Mouse (Mus musculus): ENCODE data around the gene Ddost. TPM values are rescaled to one million over a fixed set of nuclear protein-coding genes. Genes with fewer than 3 reads are reported as not detected.
"Not testable (repeated sequence)": the region's sequence is repeated elsewhere in the genome, so short reads cannot be mapped to it uniquely, and the experiment has no call there.

The Ddost gene
- total RNA-seq, 2 experiments from 2014 or later = 94.8 to 96.3 TPM

DNA sequence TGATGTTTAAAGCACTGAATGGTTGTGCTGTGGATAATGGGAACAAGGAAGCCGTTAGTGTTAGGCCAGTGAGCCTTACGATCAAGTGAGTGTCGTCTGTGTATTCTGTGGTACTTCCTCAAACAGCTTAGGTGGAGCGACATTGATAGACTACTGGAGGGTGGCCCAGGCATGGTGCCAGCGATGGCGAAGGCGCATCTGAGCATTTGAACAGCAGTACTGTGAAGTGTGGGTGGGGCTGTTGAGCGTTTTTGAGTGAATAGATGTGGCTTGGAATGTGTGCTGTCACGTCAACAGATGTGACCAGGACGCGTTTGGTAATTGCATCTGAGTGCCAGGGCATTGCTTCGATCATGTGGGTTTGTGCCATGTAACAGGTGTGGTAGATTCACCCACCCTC lies 3.2 kb downstream of the Ddost start:
- DNase-seq (ENCODE audit: low spot score in 2 of 2) = peak in 1 of 2 experiments; percentile 44
- intact Hi-C loops (cut with DNase I) = no loop called here

- intact Hi-C loops (cut with DNase I) = loop anchor here (10.0 kb wide), 1 partner anchor 346 kb away; no protein-coding TSS in a partner anchor
- DNase-seq (ENCODE audit: low spot score in 2 of 2) = no peak
Observed at GRCm38 (mm10) chr4:138310311-138310910, 5.9 kb downstream of the Ddost start.

DNA sequence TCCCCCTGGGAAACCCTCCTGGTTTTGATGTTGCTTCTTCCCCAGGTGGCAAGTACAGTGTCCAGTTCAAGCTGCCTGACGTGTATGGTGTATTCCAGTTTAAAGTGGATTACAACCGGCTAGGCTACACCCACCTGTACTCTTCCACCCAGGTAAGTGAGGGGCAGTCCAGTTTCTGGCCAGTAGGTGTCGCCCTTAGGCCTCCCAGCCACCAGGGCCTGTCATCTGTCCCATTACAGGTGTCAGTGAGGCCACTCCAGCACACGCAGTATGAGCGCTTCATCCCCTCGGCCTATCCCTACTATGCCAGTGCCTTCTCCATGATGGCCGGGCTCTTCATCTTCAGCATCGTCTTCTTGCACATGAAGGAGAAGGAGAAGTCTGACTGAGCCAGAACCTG lies 7.1 kb downstream of the Ddost start:
- intact Hi-C loops (cut with DNase I) = loop anchor here (10.0 kb wide), 1 partner anchor 347 kb away; no protein-coding TSS in a partner anchor

DNA sequence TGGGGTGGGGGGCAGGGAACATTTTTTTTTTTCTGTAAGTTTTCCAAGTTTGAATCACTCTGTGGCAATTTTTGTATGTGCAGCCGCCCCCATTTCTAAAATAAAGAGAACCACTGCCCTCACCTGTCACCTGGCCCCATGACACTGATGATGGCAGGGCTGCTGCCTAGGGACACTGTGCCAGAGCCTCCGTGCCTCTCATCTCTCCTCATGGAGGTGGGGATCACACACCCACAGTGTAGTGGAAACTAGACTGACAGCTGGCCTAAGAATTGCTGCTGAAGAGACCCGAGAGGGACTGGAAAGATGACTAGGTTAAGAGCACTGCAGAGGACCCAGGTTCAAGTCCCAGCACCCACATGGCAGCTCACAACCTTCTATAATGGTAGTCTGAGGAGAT lies 7.6 kb downstream of the Ddost start:
- no peak for DNase-seq (ENCODE audit: low spot score in 2 of 2)
- intact Hi-C loops (cut with DNase I) = loop anchor here (10.0 kb wide), 1 partner anchor 347 kb away; no protein-coding TSS in a partner anchor

More for the DNA sequence above, 7.1 kb downstream of the Ddost start:
- peak; percentile 47 to 51 for DNase-seq (ENCODE audit: low spot score in 2 of 2)

GRCm38 (mm10) chr4:138313021-138313420 lies 8.5 kb downstream of the Ddost start:
- DNase-seq (ENCODE audit: low spot score in 2 of 2) = no peak
- intact Hi-C loops (cut with DNase I) = loop anchor here (10.0 kb wide), 1 partner anchor 348 kb away; no protein-coding TSS in a partner anchor

DNA sequence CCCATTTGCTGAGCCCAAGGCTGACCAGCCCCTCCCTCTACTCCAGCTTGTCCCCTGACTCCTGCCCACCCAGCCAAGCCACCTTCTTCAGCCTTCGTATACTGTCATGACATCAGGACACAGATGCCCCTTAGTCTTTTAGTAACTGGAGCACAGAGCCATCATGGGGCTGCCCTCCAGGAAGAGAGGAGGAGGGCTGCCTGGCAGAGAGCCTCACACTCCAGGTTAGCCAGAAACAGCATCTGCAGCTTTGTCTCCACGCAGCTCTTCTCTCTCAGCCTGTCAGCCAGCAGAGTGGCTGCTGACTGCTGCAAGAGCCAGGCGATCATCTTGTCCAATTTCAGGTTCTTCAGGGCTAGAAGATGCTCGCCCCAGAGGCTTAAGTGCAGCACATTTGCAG lies 9.3 kb downstream of the Ddost start:
- intact Hi-C loops (cut with DNase I) = loop anchor here (10.0 kb wide), 1 partner anchor 349 kb away; no protein-coding TSS in a partner anchor
- DNase-seq (ENCODE audit: low spot score in 2 of 2) = no peak

DNA sequence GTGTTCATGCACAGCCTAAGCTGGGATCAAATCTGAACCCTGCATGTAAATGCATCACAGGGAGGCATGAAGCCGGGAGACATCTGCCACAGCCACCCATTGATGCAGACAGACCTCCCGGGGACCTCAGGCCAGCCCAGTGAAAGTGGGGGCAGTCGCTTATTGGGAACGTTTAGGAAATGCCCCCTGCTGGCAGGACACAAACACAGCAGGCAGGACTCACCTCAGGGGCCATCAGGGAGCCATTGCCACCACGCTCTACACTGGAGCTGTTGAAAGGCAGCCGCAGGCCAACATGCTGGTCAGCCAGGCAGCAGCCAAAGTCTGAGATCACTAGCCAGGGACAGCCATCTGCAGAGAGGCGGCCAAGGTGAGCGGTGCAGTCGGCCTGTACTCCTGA lies 11.3 kb downstream of the Ddost start:
- intact Hi-C loops (cut with DNase I) = loop anchor here (10.0 kb wide), 1 partner anchor 351 kb away; no protein-coding TSS in a partner anchor
- DNase-seq (ENCODE audit: low spot score in 2 of 2) = no peak

DNA sequence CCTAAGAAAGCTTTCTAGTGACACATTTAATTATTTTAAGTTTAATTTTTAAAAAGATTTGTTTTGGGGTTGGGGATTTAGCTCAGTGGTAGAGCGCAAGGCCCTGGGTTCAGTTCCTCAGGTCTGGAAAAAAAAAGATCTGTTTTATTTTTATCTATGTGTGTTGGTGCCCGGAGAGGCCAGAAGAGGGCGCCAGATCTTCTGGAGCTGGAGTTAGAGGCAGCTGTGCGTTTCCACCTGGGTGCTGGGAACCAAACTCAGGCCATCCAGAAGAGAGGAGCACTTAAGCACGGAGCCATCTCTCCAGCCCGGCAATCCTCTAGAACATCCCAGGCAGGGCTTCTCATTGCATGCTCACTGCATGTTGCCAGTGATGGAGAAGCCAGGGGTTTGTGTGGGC lies 11.8 kb downstream of the Ddost start:
- DNase-seq (ENCODE audit: low spot score in 2 of 2) = no peak
- intact Hi-C loops (cut with DNase I) = loop anchor here (10.0 kb wide), 1 partner anchor 352 kb away; no protein-coding TSS in a partner anchor

DNA sequence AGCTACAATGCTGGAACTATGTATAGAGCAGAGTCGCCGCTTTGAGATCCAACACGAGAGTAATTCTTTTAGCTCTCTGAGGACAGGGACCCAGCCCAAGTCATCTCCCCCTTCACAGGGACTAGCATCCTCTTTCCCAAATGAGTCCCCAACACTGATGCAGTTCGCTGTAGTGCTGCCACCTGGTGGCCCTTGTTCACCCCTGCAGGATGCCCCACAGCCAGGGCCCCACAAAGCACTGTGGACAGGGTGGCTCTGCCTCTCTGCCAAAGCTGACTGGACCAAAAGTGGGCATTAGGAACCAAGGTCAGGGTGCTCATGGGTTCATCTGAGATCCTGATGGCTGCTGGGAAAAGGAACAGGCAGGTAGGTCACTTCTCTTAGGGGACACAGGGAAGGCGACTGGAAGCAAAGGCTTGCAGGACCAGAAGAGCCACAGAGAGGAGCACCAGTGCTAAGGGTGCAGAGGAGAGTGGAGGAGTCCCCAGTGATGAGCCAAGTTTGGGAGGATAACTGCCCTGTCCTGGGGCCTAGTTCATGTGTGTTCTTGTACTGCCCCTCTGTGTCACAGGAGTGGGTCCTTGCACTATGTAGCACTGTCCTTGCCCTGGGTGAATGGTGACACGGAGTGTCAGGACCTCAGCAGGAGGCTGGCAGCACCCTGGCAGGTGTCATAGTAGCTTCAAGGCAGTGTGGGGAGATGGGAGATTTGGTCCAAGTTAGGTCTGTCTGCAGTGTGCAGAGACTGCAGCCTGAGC lies 14.2 kb downstream of the Ddost start:
- peak; percentile 47 to 55 for DNase-seq (ENCODE audit: low spot score in 2 of 2)

DNA sequence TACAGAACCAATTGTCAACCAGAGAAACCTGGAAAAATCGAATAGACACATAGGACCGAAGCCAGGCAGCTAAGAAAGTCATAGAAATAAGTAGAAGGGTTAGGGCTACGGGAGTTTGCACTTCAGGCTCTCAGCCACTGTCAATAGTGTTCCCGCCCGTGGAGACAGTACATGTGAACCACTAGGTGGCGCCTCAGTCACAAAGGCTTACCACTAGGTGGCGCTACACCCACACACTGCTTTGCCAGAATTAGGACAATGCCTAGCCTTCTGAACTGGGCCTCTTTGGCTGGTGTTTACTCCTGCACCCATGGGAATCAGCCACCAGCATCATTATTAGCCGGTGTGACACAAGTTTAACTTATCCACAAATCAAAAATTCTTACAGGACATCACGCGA lies 15.0 kb downstream of the Ddost start:
- DNase-seq (ENCODE audit: low spot score in 2 of 2) = peak; percentile 87 to 92
- intact Hi-C loops (cut with DNase I) = loop anchor here (1.0 to 10.0 kb wide), 3 partner anchors 59 to 355 kb away; no protein-coding TSS in a partner anchor

More for the DNA sequence above, 14.2 kb downstream of the Ddost start:
- intact Hi-C loops (cut with DNase I) = loop anchor here (1.0 to 10.0 kb wide), 3 partner anchors 60 to 354 kb away; no protein-coding TSS in a partner anchor

DNA sequence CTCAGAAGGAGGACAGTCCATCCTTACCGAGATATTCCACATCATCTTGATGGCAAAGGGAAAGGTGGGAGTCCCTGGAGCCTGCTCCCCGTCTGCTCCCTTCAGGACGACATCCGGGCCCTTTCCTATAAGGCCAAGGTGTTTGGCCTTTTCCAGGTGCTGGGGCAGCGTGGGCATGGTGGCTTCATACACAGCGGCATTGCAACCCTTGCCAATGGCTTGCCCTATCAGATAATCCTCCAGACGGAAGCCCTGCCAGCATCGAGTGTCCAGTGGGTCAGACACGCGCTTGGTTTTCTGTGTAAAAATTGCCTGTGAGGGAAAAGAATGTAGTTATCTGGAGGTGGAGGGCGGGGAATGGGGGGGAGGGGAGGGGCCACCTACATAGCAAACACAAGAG lies 16.2 kb downstream of the Ddost start:
- intact Hi-C loops (cut with DNase I) = loop anchor here (10.0 kb wide), 1 partner anchor 534 kb away; no protein-coding TSS in a partner anchor
- DNase-seq (ENCODE audit: low spot score in 2 of 2) = no peak

DNA sequence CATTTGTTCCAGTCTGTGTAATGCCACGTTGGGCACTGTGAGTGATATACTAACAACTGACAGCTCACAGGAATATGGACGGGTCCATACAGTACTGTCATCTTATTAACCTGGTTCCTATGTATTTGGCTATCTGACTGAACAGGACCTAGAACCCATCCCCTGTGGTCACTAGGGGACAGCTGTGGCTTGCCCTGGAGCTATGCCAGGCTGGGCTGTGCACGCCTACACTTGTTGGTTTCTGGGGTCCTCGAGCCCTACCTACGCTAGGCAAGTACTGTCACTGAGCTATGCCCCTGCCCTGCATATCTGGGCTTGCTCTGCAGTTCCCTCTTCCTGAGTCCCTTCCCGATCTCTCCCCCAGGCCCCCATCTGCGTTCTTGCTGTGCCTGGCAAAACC lies 17.0 kb downstream of the Ddost start:
- intact Hi-C loops (cut with DNase I) = loop anchor here (10.0 kb wide), 1 partner anchor 533 kb away; no protein-coding TSS in a partner anchor
- no peak for DNase-seq (ENCODE audit: low spot score in 2 of 2)

DNA sequence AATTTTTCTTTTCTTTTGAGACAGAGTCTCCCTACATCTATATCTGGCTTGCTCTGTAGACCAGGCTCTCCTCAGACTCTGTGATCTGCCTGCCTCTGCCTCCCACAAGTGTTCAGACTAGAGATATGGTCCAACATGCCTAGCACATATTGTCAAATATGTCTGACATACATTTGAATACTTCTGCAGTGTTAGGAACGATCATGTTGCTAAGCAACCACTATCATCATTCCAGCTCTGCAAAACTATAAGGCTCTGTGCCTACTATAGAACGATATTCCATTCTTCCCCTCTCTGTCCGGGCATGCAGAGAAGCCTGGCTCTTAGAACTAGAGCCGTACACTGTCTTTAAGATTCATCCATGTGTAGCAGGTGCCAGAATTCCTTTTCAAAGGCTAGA lies 18.2 kb downstream of the Ddost start:
- peak in 1 of 2 experiments; percentile 53 for DNase-seq (ENCODE audit: low spot score in 2 of 2)
- intact Hi-C loops (cut with DNase I) = loop anchor here (10.0 kb wide), 1 partner anchor 532 kb away; no protein-coding TSS in a partner anchor

GRCm38 (mm10) chr4:138323753-138324152 lies 19.2 kb downstream of the Ddost start:
- intact Hi-C loops (cut with DNase I) = loop anchor here (10.0 kb wide), 1 partner anchor 531 kb away; no protein-coding TSS in a partner anchor
- DNase-seq (ENCODE audit: low spot score in 2 of 2) = no peak

DNA sequence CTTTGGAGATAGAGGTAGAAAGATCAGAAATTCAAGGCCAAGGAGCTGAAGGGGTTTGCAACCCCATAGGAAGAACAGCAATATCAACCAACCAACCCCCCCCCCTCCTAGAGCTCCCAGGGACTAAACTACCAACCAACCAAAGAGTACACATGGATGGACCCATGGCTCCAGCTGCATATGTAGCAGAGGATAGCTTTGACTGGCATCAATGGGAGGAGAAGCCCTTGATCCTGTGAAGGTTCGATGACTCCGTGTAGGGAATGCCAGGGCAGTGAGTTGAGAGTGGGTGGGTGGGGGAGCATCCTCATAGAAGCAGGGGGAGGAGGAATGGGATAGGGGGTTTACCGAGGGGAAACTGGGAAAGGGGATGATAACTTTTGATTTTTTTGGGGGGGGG lies 19.9 kb downstream of the Ddost start:
- DNase-seq (ENCODE audit: low spot score in 2 of 2) = no peak
- intact Hi-C loops (cut with DNase I) = loop anchor here (10.0 kb wide), 1 partner anchor 530 kb away; no protein-coding TSS in a partner anchor

DNA sequence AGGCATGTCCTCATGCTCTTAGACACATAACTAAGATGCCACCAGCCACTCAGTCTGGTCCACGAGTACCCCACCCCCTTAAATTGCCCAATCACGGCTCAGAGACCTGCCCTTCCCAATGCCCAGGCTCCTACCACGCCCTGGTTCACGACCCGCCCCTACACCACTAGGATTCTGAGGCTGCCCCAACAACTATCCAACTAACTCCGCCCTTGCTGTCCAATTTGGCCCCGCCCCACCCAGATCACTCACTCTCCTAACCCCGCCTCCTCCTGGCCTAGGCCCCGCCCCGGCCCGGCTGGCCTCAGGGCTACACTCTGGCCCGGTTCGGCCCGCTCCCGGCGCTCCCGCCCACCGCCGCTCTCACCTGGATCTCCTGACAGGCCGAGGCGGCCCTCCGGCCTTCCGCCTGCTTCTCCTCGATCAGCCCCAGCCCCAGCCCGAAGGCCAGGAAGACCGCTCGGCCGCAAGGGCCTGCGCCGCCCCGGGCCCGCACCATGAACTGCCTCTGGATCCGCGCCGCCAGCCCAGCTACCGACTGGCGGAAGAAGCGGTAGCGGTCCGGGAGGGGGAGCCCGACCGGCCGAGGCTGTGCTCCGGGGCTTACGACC lies 21.0 kb downstream of the Ddost start:
- DNase-seq (ENCODE audit: low spot score in 2 of 2) = peak; percentile 87 to 93
- intact Hi-C loops (cut with DNase I) = loop anchor here (2.0 to 10.0 kb wide), 2 partner anchors 53 to 529 kb away; no protein-coding TSS in a partner anchor

DNA sequence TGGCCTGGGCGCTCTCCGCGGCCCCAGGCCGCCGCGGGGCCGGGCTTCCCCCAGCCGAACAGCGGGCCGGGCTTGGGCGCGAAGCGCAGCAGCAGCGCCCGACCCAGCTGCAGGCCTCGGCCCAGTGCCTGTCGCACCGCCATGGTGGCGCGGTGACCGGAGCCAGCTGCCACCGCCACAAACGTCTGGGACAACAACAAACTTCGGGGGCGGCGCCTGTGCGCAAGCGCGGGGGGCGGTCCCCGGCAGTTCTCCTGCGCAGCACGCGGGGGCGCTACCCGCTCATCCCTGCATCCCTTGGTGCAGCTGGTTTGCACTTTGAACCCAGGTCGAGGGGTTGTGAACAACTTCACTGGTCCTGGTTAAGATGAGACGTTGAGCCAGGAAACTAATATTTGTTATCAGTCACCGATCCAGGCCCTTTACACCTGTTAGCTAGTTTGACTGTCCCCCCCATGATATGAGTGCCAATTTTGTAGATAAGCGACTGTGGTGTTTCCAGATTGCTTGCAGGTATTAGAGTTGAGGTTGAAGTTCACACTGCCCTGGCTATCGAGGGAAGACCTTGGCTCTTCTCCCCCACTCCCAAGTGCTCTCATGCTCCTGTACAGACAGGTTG lies 21.7 kb downstream of the Ddost start, which contains the start of gene Pink1:
Gene Pink1 (minus strand): TSS at position 231 of the 619 bp plus-strand sequence.
- DNase-seq (ENCODE audit: low spot score in 2 of 2) = peak; percentile 92 to 93
- intact Hi-C loops (cut with DNase I) = loop anchor here (2.0 to 10.0 kb wide), 2 partner anchors 53 to 529 kb away; no protein-coding TSS in a partner anchor

GRCm38 (mm10) chr4:138327155-138327554 lies 22.6 kb downstream of the Ddost start:
- intact Hi-C loops (cut with DNase I) = loop anchor here (2.0 to 10.0 kb wide), 2 partner anchors 52 to 528 kb away; no protein-coding TSS in a partner anchor
- not testable (repeated sequence) for DNase-seq (ENCODE audit: low spot score in 2 of 2)

Data from left cerebral cortex, postnatal 25 days (tissue).